Mouse (Mus musculus): ENCODE data around the gene Tnks2.
A peak's percentile ranks its signal among the peaks of the same experiment; 100 is the strongest.

Tnks2 gene

DNA sequence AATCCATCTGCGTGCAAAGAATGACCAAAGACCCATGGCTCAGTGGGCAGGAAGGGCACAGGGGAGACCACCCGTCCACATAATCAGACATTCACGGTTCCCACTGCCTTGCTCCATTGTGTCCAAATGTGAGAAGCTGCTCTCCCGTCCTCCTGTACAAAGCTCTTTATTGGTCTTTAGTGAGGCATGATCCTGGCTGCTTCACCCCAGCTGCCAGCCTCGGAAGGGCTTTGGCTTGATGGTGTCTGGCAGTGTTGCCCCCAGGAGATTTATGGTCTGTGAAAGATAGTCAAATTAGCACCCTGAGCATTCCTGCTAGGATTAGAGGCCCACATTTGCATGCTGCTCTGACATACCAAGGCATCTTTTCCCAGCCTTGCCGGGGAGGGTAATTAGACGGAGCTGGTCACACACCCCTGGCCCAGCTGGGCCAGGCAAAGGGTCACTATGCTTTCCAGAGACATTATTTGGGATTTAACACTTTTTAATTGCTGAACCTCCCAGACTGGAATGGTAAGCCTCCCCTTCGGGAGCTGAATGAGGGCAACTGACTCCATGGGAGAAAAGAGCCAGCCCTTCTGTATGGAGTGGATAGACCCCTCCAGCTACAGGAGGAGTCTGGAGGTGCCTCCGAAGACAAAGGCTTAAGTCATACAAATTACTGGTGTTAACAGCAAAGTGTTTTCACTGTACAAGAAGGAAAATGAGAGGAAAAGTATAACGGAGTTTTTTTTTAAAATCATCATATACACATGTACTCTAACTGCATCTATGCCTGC, 62.9 kb downstream of the Tnks2 start:
- DNase-seq (ENCODE audit: low spot score) = no peak

DNA sequence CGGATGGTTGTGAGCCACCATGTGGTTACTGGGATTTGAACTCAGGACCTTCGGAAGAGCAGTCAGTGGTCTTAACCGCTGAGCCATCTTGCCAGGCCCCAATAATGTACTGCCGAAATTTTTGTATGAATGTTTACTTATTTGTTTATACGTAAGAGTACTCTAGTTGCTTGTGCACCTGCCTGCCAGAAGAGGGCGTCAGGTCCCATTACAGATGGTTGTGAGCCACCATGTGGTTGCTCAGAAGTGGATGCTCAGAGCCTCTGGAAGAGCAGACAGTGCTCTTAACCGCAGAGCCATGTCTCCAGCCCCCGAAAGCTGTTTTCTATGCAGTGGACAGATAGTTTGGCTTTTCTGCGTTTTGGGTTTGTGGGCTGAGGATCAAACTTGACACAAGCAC, 63.7 kb downstream of the Tnks2 start:
- DNase-seq (ENCODE audit: low spot score) = peak; percentile 12

- no peak for DNase-seq (ENCODE audit: low spot score)
Measured at GRCm38 (mm10) chr19:36903377-36903776, 69.3 kb downstream of the Tnks2 start.

- peak; percentile 56 for DNase-seq (ENCODE audit: low spot score)
Measured at GRCm38 (mm10) chr19:36904211-36905007, 70.4 kb downstream of the Tnks2 start.

DNA sequence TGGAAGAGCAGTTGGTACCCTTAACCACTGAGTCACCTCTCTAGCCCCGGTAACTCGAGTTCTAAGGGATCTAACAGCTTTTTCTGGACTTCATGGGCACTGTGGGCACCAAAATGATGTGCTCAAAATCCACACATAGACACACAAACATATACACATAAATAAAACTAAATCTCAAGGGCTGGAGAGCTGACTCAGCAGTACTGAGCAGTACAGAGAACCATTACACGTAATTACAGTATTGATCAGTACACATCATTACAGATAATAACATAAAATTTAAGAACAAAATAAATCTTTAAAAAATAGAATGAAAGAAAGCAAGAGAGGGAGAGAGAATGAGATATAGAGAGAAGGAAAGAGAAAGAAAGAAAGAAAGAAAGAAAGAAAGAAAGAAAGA, 75.1 kb downstream of the Tnks2 start:
- no peak for DNase-seq (ENCODE audit: low spot score)

DNA sequence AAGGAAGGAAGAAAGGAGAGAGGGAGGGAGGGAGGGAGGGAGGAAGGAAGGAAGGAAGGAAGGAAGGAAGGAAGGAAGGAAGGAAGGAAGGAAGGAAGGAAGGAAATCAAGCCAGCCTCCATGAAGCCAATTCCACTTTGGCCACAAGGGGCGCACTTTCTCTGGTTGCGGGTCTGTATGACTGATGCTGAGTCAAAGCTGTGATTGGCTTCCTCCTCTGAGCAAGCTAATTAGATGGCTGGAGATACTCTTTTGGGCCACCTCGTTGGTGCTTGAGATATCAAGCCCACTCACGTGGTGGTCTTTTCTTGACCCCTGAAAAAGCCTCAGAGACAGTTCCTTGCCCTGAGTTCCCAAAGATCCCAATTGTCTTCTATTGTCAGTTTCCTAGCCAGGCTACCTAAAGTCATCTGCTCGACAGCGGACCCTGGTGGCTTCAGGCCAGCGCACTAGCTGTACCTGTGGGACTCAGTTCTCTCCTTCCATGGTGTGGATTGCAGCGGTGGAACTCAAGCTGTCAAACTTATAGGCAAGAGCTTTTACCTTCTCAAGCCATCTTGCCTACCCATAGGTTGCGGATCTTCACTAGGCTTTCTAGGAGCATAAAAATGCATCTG, 75.8 kb downstream of the Tnks2 start:
- DNase-seq (ENCODE audit: low spot score) = peak; percentile 55

DNA sequence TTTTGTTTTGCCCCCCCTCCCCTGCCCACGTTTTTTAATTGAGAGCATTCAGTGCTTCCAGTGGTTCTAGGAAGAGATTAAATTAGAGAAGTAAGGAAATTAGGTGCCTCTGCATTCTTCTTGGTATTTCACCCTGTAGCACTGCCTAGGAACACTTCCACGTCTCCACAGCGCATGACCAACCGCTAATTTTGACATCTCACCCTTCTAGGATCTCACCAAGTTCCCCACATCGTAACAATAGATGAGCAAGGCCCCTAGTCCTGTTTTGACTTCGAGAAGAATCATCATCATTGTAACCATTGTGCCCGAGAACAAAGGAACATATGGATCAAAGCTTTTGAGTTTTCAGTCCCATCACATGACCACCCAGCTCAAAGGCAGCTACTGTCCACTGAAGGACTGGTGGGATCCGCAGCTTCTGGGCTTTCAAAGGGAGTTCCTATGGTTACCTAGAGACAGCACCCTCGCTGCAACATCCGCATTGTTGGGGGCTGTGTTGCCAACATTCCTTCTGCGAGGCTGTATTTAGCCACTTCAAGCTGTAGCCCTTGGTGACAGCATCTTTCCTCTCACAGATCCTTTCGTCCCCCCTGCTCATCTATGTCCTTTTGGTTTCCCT, 76.5 kb downstream of the Tnks2 start:
- no peak for DNase-seq (ENCODE audit: low spot score)

DNA sequence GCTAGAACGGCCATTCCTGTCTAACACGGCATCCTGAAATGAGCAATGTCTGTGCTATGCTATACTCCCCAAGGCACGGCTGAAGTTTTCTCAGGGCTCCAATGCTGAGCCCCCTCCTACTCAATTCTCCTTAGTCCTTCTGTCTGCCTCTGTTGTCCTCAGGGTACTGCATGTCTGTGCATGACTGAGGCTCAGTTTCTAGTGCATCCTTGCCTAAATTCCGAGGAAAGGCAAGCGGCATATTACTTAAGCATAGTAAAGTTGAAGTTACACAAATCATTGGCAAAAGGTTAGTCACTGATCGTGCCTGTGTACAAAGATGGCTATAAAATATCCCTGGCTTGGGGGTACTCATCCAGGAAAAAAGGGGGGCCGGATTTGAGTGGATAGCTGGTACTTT, 79.0 kb downstream of the Tnks2 start:
- no peak for DNase-seq (ENCODE audit: low spot score)

- no peak for DNase-seq (ENCODE audit: low spot score)
Measured at GRCm38 (mm10) chr19:36916206-36916605, 82.2 kb downstream of the Tnks2 start.

DNA sequence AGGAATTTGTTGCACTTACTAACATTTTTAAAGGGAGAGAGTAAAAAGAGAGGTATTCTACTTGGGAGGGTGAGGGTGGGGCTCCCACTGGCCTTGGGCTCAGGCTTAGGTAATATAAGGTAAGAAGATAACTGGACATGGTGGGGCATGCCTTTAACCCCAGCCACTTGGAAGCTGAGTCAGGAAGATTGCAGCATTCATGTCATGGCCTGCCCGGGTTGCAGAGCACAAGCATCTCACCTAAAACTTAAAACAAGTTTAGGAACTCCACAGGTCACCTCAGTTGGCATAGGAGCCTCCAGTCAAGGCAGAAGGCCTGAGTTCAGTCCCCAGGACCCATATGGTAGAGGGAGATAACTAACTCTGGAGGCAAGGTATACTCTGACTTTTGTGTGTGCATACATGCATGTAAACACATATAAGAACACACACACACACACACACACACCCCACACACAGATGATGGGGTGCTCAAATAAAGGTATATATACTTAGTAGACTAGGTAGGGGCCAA, 82.9 kb downstream of the Tnks2 start:
- DNase-seq (ENCODE audit: low spot score) = no peak

DNA sequence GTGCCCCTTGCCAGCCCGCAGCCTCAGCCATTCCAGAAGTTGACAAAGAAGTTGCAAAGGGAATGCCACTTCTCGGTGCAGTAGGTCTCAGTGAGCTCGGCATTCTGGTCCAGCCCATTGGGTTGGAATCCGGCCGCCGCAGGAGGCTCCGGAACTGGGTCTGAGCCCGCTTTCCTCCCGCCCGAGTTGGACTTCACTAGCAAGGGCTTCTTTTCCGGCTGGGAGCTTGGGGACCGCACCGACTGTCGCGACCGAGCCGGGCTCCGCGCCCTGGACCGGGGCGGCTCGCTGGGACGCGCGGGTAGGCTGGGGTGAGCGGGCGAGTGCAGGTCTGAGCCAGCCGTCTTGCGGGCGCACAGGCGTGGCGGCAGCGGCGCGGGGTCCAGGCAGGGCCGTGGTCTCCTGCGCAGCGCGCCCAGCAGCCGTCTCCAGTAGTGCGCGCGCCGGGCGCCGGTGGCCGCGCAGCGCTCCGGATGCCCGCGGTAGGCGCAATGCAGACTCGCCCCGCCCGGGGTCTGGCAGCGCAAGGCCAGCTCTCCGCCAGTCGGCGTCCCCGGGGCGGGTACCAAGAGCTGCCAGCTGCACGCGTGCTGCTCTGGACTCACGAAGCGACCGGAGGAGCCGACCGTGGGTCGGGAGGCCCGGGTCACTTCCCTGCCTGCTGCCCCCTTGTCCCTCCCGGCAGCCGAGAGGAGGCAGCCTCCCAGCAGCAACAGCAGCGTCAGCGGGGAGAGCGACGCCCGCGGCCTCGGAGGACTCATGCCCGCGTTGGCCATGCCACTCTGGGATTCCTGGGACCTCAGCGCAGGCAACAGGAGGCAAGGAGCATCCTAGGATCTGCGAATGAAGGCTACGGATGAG, 84.6 kb downstream of the Tnks2 start:
- DNase-seq (ENCODE audit: low spot score) = peak; percentile 80

GRCm38 (mm10) chr19:36919466-36919865, 85.4 kb downstream of the Tnks2 start, which contains the start of gene Fgfbp3:
TSS of gene Fgfbp3 (minus strand) at chr19:36919615.
- no peak for DNase-seq (ENCODE audit: low spot score)

- no peak for DNase-seq (ENCODE audit: low spot score)
Measured at GRCm38 (mm10) chr19:36922015-36922414, 88.0 kb downstream of the Tnks2 start.

DNA sequence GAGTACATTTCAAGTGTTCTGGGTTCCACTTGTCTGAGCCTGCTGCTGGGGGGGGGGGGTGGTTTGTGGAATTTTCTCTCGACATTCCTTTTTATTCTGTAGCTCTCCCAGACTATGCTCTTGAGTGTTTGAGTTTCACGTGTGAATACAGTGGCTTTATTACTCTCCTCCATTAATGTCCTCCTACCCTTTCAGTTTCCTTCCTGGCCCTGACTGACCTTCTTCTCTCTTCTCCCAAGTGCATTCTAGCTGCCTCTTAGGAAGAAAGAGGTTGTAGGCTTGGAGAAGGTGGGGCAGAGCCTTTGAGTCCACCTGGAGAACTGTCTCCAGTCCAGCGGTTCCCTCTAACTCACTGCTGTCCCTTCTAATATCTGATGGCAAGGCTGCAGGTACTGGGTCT, 88.9 kb downstream of the Tnks2 start:
- no peak for DNase-seq (ENCODE audit: low spot score)

DNA sequence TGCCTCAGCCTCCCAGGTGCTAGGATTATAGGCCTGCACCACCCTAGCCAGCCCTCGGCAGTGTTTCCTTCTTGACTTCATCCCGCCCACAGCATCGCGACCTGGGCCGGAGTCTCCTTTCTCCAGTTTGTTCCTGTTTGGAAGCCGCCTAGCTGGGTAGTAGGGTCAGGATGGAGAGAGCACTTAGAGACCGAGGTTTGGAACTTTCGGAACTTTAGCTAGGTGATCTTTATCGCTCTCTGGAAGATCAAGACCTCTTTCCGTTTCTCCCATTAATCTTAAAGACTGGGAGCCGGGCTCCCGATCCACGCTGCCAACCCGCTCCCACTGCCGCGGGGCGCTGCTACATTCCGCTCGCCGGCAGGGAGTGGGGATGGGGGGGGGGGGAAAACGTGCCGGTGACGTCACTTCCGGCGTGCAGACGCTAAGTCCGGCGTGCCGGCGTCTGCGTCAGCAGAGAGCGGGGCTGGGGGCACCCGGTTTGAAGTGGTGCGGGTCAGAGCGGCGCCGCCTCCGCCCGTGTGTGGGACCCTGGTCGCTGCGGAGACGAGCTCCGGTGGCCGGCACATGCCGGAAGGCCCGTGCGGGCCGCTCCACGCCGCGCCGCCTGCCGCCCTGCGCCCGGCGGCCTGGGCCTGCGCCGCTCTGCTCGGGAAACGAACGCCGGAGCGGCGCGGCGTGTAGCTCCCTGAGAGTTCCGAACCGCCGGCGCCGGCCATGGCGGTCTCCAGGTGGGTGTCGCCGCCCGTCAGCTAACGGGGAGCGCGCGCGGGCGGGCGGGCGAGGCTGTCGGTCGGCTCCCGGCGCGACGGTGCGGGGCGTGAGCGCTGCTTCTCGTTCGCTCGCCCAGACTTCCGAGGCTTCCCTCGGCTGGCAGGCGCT, 91.9 kb downstream of the Tnks2 start, which contains the start of gene Btaf1:
TSS of gene Btaf1 (plus strand) at position 409 of the 882 bp plus-strand sequence.
- DNase-seq (ENCODE audit: low spot score) = peak; percentile 84

GRCm38 (mm10) chr19:36926553-36927236, 92.7 kb downstream of the Tnks2 start:
- DNase-seq (ENCODE audit: low spot score) = no peak

GRCm38 (mm10) chr19:36927800-36928361, 93.8 kb downstream of the Tnks2 start:
- DNase-seq (ENCODE audit: low spot score) = no peak

- DNase-seq (ENCODE audit: low spot score) = no peak
Measured at GRCm38 (mm10) chr19:36929816-36930215, 95.8 kb downstream of the Tnks2 start.

DNA sequence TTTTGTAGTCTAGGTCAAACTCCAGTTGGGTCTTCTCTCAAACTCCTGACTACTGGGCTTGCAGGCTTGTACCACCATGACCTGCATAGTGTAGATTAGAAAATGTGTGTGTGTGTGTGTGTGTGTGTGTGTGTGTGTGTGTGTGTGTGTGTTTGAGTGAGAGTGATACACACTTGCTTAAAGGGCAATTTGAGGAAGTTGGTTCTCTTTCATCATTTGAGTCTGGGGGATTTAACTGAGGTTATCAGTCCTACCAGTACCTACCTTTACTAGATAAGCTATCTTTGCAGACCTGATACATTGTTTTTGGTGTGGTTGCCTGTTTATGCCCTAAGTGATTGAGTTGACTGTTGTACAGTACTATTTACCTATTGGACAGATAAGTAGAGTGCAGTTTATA, 98.1 kb downstream of the Tnks2 start:
- no peak for DNase-seq (ENCODE audit: low spot score)
